Mouse (Mus musculus) frontal cortex, postnatal 10 days (tissue): ENCODE measurements around the gene Cblb.

Source experiments
- DNase-seq, 2 experiments: peaks; one replicate each; pipeline ENCODE4 v3.0.0; 2022; ENCODE audit warnings: low spot score in 2 of 2, mixed read lengths in 1 of 2

The Cblb gene

GRCm38 (mm10) chr16:52031091-52031689, at the start of gene Cblb:
TSS of gene Cblb (plus strand) at chr16:52031225.
- DNase-seq: peak; percentile 95 to 97

- no peak for DNase-seq
Measured at GRCm38 (mm10) chr16:51985436-51985835, 45.6 kb upstream of the Cblb start.

GRCm38 (mm10) chr16:51986207-51986606, 44.8 kb upstream of the Cblb start:
- DNase-seq: no peak

GRCm38 (mm10) chr16:51987085-51987620, 43.9 kb upstream of the Cblb start:
- DNase-seq: no peak

- DNase-seq: no peak
Measured at GRCm38 (mm10) chr16:51988027-51988426, 43.0 kb upstream of the Cblb start.

- DNase-seq: no peak
Measured at GRCm38 (mm10) chr16:51989259-51989658, 41.8 kb upstream of the Cblb start.

- no peak for DNase-seq
Measured at GRCm38 (mm10) chr16:52000043-52000442, 31.0 kb upstream of the Cblb start.

GRCm38 (mm10) chr16:52000801-52001200, 30.2 kb upstream of the Cblb start:
- no peak for DNase-seq

- no peak for DNase-seq
Measured at GRCm38 (mm10) chr16:52007006-52007405, 24.0 kb upstream of the Cblb start.

GRCm38 (mm10) chr16:52008471-52008870, 22.6 kb upstream of the Cblb start:
- no peak for DNase-seq

GRCm38 (mm10) chr16:52009421-52009820, 21.6 kb upstream of the Cblb start:
- no peak for DNase-seq

- no peak for DNase-seq
Measured at GRCm38 (mm10) chr16:52012984-52013383, 18.0 kb upstream of the Cblb start.

- no peak for DNase-seq
Measured at GRCm38 (mm10) chr16:52013812-52014211, 17.2 kb upstream of the Cblb start.

- no peak for DNase-seq
Measured at GRCm38 (mm10) chr16:52023417-52023816, 7.6 kb upstream of the Cblb start.

- DNase-seq: no peak
Measured at GRCm38 (mm10) chr16:52027326-52027725, 3.7 kb upstream of the Cblb start.

- no peak for DNase-seq
Measured at GRCm38 (mm10) chr16:52029001-52029400, 2.0 kb upstream of the Cblb start.

GRCm38 (mm10) chr16:52031712-52032251, 757 bp downstream of the Cblb start:
- peak; percentile 77 to 85 for DNase-seq

- DNase-seq: no peak
Measured at GRCm38 (mm10) chr16:52032376-52033330, 1.6 kb downstream of the Cblb start.

GRCm38 (mm10) chr16:52033381-52034315, 2.6 kb downstream of the Cblb start:
- no peak for DNase-seq

- DNase-seq: no peak
Measured at GRCm38 (mm10) chr16:52034356-52034755, 3.3 kb downstream of the Cblb start.

- DNase-seq: no peak
Measured at GRCm38 (mm10) chr16:52036295-52036694, 5.3 kb downstream of the Cblb start.
